Mouse (Mus musculus) stomach, postnatal 0 days (tissue): Measurements from ENCODE around the gene Zfp937.

Experiments
- CTCF ChIP-seq: IDR thresholded peaks from 2 replicates; pipeline ENCODE4 v1.5.1; 2016; ENCODE audit warnings: antibody characterized with exemption, low read depth, mild to moderate bottlenecking, moderate library complexity
- EP300 ChIP-seq: optimal IDR thresholded peaks from 2 replicates; pipeline ENCODE3; 2016; ENCODE audit warnings: antibody characterized with exemption

- TF ChIP-seq CTCF (no peak), EP300 (no peak)
Observed at GRCm38 (mm10) chr2:150243211-150243610, 25.3 kb downstream of the Zfp937 start.
